Mouse (Mus musculus): ENCODE results near the gene Omp.

DNA sequence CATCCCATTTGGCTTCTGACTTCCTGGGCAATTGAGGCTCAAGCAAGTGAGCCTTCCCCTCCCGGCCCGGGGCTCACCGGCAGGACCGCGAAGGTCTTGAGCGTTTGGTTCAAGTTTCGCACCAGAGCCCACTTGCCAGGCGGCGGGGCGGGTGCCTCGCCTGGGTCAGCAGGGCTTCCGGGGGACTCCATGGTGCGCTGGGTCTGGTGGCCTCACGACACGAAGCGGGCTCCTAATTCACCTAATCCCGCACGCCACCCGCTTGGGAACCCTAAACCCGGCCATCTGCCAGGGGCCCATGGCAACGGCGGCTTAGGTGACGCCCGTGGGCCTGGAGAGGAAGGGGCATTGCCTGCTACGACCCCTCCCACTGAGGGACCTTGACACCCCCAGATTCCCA, 34.1 kb downstream of the Omp start:
- no peak for TF ChIP-seq CTCF (IDR thresholded peaks at IDR 0.05; ENCODE audit: insufficient read depth, low read length)
- TF ChIP-seq POLR2A (IDR thresholded peaks at IDR 0.05; ENCODE audit: borderline replicate concordance, extremely low read depth, low read depth, low read length): no peak

Measured in lung, adult 2 months (tissue).